Mouse (Mus musculus) thymus, postnatal 4 days (tissue): ENCODE data around the gene Hoxb8.
A peak's percentile ranks its signal among the peaks of the same experiment; 100 is the strongest.

Experiments used
- DNase-seq: peaks from one replicate; pipeline ENCODE4 v3.0.0; 2021

Gene Hoxb8

GRCm38 (mm10) chr11:96317608-96318367 lies 36.1 kb downstream of the Hoxb8 start, which contains the start of gene Hoxb4:
Gene Hoxb4, plus strand, starts transcription at chr11:96318267.
- DNase-seq = no peak

DNA sequence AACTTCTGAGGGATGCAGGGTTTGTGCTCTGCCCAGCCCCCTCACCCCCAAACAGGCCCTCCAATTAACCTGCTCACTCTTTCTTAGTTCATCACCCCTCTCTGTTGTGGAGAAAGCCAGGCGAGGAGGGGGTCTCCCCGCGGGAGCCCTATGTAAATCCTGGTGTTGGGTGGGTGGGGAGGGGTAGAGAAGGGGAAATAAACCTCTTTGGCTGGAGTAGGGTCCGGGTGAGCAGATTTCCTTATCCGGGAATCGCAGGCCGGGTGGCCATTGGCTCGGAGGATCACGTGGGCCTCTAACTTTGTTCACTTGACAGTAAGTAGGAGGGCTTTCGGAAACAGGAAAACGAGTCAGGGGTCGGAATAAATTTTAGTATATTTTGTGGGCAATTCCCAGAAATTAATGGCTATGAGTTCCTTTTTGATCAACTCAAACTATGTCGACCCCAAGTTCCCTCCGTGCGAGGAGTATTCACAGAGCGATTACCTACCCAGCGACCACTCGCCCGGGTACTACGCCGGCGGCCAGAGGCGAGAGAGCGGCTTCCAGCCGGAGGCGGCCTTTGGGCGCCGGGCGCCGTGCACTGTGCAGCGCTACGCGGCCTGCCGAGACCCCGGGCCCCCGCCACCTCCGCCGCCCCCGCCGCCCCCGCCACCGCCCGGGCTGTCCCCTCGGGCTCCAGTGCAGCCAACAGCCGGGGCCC lies 36.8 kb downstream of the Hoxb8 start:
- DNase-seq = peak; percentile 38

DNA sequence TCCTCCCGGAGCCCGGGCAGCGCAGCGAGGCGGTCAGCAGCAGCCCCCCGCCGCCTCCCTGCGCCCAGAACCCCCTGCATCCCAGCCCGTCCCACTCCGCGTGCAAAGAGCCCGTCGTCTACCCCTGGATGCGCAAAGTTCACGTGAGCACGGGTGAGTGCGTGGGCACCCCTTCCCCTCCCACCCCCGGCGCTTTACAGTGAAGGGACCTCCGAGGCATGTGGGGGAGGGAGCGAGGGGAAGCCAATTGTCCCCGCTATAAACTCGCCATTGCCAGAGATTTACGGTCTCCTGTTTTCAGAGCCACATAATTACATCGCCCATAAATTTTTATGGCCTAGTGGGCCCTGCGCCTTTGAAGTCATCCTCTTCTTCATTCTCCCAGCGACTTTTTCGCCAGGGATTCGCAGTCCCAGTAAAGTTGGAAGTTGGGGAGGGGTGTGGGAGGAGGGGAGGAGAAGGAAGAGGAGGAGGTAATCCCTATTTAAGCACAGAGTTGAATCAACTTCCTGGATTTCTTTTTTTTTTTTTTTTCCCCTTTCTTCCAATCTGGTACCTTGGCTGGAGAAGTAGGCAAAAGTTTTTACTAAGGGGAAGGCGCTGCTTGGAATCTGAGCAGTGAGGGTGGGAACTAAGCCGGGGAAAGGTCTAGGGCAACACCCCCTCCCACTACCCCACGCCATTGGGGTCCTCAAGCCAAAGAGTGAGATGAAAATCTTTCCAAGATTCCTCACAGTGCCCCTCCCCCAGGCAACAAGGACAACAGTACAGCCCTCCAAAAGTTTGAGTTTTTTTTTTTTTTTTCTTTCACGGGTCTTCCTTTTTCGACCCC lies 37.6 kb downstream of the Hoxb8 start:
- DNase-seq = no peak

DNA sequence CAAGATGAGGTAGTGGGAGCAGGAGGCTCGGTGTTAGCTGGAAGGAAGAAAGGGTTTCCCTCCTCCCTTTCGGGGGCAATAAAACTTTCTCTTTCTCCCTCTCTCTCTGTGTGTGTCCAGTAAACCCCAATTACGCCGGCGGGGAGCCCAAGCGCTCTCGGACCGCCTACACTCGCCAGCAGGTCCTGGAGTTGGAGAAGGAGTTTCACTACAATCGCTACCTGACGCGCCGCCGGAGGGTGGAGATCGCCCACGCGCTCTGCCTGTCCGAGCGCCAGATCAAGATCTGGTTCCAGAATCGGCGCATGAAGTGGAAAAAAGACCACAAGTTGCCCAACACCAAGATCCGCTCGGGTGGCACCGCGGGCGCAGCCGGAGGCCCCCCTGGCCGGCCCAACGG lies 38.2 kb downstream of the Hoxb8 start:
- peak; percentile 20 for DNase-seq

- DNase-seq = no peak
These were observed 39.0 kb downstream of the Hoxb8 start for GRCm38 (mm10) chr11:96320688-96321087.

GRCm38 (mm10) chr11:96321846-96322245 lies 40.1 kb downstream of the Hoxb8 start:
- no peak for DNase-seq

DNA sequence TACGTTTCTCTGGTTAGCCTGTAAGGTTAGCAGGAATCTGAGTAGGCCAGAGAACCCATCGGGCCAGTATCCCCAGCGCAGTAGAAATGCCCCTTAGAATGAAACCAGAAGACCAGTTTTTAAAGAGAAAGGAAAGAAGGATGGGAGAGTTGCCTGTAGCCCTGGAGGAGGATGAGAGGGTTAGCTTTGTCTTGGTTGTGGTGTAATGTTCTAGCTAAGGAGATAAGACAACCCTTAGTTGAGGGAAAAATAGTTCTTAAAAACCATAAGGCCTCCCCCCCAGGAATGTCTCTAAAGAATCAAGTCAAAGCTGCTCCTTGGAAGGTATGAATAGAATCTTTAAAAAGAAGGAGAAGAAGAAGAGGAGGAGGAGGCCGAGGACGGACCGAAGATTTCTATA lies 41.0 kb downstream of the Hoxb8 start:
- DNase-seq = no peak

DNA sequence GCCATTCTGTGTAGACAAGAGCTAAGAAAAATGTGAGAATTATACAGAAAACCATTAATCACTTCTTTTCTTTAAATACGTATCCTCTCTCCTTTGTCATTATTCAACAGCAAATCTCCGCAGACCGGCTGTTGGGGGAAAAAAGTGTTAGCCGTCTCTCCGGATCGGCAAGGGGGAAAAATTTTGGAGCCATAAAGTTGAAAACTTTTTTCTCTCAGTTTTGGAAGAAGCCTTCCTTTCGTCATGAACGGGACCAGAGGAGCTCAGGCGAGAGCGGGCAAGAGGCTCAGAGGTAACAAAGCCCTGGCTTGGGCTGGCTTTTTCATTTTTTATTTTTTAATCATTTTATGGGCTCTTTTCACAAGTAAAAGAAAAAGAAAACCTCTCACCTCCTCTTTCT lies 41.4 kb downstream of the Hoxb8 start, which contains the start of gene Hoxb3:
Hoxb3 (plus strand) TSS at position 173 of the 400 bp plus-strand sequence.
- no peak for DNase-seq

GRCm38 (mm10) chr11:96324125-96324524 lies 42.4 kb downstream of the Hoxb8 start:
- no peak for DNase-seq

DNA sequence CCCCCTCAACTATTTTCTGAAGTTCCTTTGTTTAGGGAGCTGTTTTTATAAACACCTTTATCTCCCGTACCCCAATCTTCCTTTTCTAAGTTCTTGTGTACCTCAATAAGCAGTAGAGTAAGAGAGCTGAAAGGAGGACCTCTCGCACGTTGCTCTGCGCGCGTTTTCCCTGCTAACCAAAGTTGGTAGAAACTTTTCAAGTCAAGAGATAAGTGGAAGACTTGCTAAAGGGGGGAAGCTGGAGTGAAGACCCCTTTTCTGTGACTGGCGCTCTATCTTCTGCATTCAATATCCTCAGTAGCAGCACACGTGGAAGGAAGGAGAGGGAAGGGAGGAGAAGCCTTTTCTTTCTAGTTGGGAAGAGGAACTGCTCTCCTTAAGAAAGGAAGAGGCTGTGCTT lies 43.3 kb downstream of the Hoxb8 start:
- no peak for DNase-seq

- no peak for DNase-seq
These were observed 44.1 kb downstream of the Hoxb8 start for GRCm38 (mm10) chr11:96325747-96326212.

- no peak for DNase-seq
These were observed 45.0 kb downstream of the Hoxb8 start for GRCm38 (mm10) chr11:96326705-96327104.

DNA sequence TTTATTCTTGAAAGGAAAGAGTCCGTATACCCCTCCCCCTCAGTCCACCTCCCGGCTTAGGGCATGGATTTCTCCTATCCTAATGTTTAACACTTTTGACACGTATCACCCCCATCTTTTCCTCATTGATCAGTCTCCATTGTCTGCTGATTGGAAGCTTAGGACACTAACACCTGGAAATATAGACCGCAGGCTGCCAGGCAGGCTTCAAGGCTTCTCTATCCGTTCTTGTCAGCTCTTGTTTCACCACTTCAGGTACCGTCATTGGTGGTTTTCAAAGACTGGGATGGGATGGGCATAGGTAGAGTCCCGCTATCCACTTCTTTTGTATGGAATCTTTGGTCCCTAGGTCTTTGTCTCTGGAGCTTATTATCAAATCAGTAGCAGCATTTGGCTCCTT lies 45.4 kb downstream of the Hoxb8 start:
- DNase-seq = no peak

GRCm38 (mm10) chr11:96327750-96328149 lies 46.0 kb downstream of the Hoxb8 start:
- no peak for DNase-seq

DNA sequence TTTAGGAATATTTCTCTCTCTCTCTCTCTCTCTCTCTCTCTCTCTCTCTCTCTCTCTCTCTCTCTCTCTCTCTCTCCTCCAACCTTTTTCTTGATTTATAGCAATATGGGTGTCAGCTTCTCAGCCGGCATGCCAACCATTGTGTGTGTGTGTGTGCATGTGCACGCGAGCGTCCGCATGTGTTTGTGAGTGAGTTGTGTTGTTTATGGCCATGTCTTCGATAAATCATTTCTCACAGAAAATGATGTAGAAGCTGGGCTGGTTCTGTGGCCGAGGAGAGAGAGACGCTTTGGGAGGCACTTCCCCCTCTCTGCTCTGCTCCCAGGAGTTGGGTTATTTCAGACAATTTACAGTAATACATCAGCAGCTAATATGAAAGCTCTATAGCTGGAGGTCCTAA lies 46.9 kb downstream of the Hoxb8 start:
- no peak for DNase-seq

DNA sequence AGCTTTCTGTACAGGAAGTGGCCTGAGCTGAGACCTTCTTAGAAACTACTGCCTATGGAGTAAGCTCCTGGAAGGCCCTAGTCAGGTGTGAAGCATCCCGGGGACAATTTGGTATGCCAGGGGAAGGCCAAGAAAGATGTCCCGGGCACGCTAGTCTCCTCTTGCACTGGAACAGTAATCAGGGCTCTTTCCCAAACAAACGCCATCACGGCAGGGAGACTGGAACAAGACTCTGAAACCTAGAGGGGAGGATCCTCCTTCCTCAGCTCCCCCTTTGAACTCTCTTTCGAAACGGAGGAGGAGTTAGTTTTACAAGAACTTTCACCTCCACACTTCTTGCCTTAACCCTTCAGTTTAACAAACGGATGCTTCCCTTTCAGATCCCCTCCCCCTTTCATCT lies 50.4 kb downstream of the Hoxb8 start:
- DNase-seq = no peak

GRCm38 (mm10) chr11:96332618-96333032 lies 50.9 kb downstream of the Hoxb8 start:
- no peak for DNase-seq

- DNase-seq = no peak
These were observed 51.7 kb downstream of the Hoxb8 start for GRCm38 (mm10) chr11:96333241-96334001.

GRCm38 (mm10) chr11:96334002-96334364 lies 52.3 kb downstream of the Hoxb8 start:
- DNase-seq = no peak
